ENCODE assay signal across 9 mouse cellular contexts in the genomic region with DNA sequence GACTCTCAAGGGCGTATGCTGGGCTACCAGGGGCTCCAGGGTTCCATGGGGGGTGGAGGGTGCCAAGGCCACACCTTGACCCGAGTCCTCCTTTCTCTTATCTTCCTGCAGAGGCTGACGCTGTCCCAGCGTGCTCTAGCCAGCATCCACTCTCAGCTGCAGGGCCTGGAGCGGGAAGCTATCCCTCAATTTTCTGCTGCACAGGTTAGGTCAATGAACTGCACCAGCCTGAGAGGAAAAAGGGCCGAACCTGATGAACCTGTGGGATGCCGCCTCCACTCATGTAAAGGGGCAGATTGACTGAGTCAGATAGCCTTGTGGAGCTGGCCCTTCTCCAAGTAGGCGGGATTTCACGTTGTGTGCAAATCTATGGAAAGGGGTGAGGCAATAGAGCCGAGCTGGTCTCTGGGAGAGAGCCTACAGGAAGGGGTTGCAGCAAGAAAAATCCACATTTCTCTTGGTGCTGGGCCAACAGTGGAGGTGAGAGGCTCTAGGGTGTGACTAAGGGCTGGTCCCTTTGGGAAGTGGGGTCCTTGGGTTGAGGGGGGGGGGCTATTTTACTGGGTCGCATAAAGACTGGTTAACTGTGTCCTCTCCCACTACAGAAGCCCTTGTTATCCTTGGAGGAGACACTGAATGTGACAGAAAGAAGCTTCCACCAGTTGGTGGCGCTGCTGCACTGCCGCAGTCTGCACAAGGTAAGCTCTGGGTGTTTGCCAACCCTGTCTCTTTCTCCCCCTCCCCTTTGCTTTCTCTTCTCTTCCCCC. TPM values are rescaled to one million over a fixed set of nuclear protein-coding genes. Genes with fewer than 3 reads are reported as not detected.
DNase-seq lines count a peak whose midpoint lies in the region; ATAC-seq and TF ChIP-seq lines count a peak whose summit lies in the region.
"Had no signal": no experiment of that assay in that cellular context is flagged by ENCODE, and none has a peak within 500 bp of the region (broad histone marks: within the 10 kb centered on the region; RNA-seq: fewer than 3 reads in every experiment).

No protein-coding gene starts in this region.

- no peaks in the 10 kb centered on the region for H3K9me3 ChIP-seq in MEL (replicated peaks; ENCODE audit: insufficient read depth, low read length)
- no peaks in the 10 kb centered on the region for H3K9me3 ChIP-seq in forebrain, embryonic 11.5 days (ENCODE audit: control insufficient read depth, low read length)
- H3K9me3 ChIP-seq: limb, embryonic 12.5 days had no signal

- TF ChIP-seq EP300 in MEL (IDR thresholded peaks at IDR 0.05; ENCODE audit: low read depth in 1 of 2, low read length in 2 of 2), result no peak

- peak; percentile 88 to 94 (median 89) for TF ChIP-seq CTCF in MEL (IDR thresholded peaks at IDR 0.05 in 2 of 3, conservative IDR thresholded peaks at IDR 0.05 in 1 of 3; ENCODE audit: control insufficient read depth in 1 of 3, insufficient read depth in 1 of 3, low read depth in 2 of 3, low read length in 3 of 3, poor library complexity in 1 of 3, severe bottlenecking in 1 of 3)

- H3K9ac ChIP-seq in MEL (ENCODE audit: control insufficient read depth, low read depth, low read length, poor library complexity, severe bottlenecking), result no peak overlapping the region
- no peak overlapping the region for H3K9ac ChIP-seq in forebrain, embryonic 11.5 days (ENCODE audit: low read length)
- H3K9ac ChIP-seq: limb, embryonic 12.5 days had no signal

- no peak overlapping the region for H3K4me2 ChIP-seq in forebrain, embryonic 11.5 days (ENCODE audit: low read depth, low read length, severe bottlenecking)
- H3K4me2 ChIP-seq: limb, embryonic 12.5 days had no signal

- no peaks in the 10 kb centered on the region for H3K27me3 ChIP-seq in MEL (ENCODE audit: control insufficient read depth in 1 of 2, insufficient read depth in 2 of 2, low read length in 2 of 2)
- H3K27me3 ChIP-seq in forebrain, embryonic 11.5 days (ENCODE audit: control insufficient read depth, insufficient read depth, low read length), result no peaks in the 10 kb centered on the region
- H3K27me3 ChIP-seq: limb, embryonic 12.5 days had no signal

- no peak overlapping the region for H3K27ac ChIP-seq in MEL (ENCODE audit: control insufficient read depth, low read depth, low read length)
- peak overlapping the region; percentile 41 for H3K27ac ChIP-seq in forebrain, embryonic 11.5 days (ENCODE audit: low read depth, low read length)
- H3K27ac ChIP-seq: limb, embryonic 12.5 days had no signal

- DNase-seq in MEL (ENCODE audit: low read depth, low spot score), result peak; percentile 85
- peak; percentile 79 for DNase-seq in c-Kit-positive CD71-negative TER-119-negative erythroid progenitor cells, embryonic 14.5 days (ENCODE audit: low read depth)
- DNase-seq in forebrain, embryonic 11.5 days (ENCODE audit: low spot score), result peak; percentile 89
- DNase-seq in heart, postnatal 4 days, result peak; percentile 88
- DNase-seq in layer of hippocampus, adult 9-11 months, result peak; percentile 81
- DNase-seq in lung, postnatal 14 days, result peak; percentile 89
- peak; percentile 84 for DNase-seq in right cerebral cortex, adult 18-20 months
- DNase-seq in yolk sac, embryonic 10.5 days (ENCODE audit: low spot score), result peak; percentile 62

- peak; percentile 80 for ATAC-seq in forebrain, embryonic 11.5 days (replicated peaks; ENCODE audit: low FRiP score)

- H3K36me3 ChIP-seq in MEL (ENCODE audit: control insufficient read depth in 1 of 2, insufficient read depth in 2 of 2, low read length in 2 of 2), result peaks cover 0 to 7% of the 10 kb centered on the region in 2 experiments; a peak in 2 of 4 replicates
- peaks cover 9% of the 10 kb centered on the region; the same call in 1 of the 2 replicates for H3K36me3 ChIP-seq in forebrain, embryonic 11.5 days (ENCODE audit: control insufficient read depth, insufficient read depth, low read length)
- H3K36me3 ChIP-seq: limb, embryonic 12.5 days had no signal

- 46% methylated on average over 13 of the region's 13 CpGs for WGBS in forebrain, embryonic 11.5 days

- TF ChIP-seq RAD21 in MEL (IDR thresholded peaks at IDR 0.05; ENCODE audit: low read depth, low read length), result peak; percentile 88

- peaks cover 5% of the 10 kb centered on the region for H3K79me2 ChIP-seq in MEL (ENCODE audit: control insufficient read depth, insufficient read depth, low read length, poor library complexity)

- peaks cover 0 to 13% of the 10 kb centered on the region in 2 experiments; a peak in 1 of 4 replicates for H3K4me1 ChIP-seq in MEL (ENCODE audit: control insufficient read depth in 1 of 2, insufficient read depth in 2 of 2, low read length in 2 of 2)
- H3K4me1 ChIP-seq in forebrain, embryonic 11.5 days (replicated peaks; ENCODE audit: control insufficient read depth, insufficient read depth, low read length), result peaks cover 1% of the 10 kb centered on the region; the same call in 1 of the 2 replicates

- no peak for TF ChIP-seq POLR2A in MEL (IDR thresholded peaks at IDR 0.05; ENCODE audit: control insufficient read depth in 1 of 2, insufficient read depth in 1 of 2, low read depth in 1 of 2, low read length in 2 of 2, poor library complexity in 1 of 2)

- H3K4me3 ChIP-seq in MEL (ENCODE audit: control insufficient read depth in 1 of 2, insufficient read depth in 1 of 2, low read depth in 2 of 2, low read length in 2 of 2), result no peak overlapping the region
- H3K4me3 ChIP-seq in forebrain, embryonic 11.5 days (ENCODE audit: low read depth, low read length), result no peak overlapping the region
- H3K4me3 ChIP-seq: limb, embryonic 12.5 days had no signal

TF ChIP-seq in MEL, 35 proteins besides CTCF, POLR2A, EP300 and RAD21:
- TF ChIP-seq GABPA (IDR thresholded peaks at IDR 0.05; ENCODE audit: low read depth, low read length), result no peak
- TF ChIP-seq CHD1 (IDR thresholded peaks at IDR 0.05; ENCODE audit: low read depth, low read length), result no peak
- no peak for TF ChIP-seq MEF2A (IDR thresholded peaks at IDR 0.05; ENCODE audit: extremely low read depth, insufficient replicate concordance, low read depth, low read length, poor library complexity, severe bottlenecking)
- TF ChIP-seq USF2 (IDR thresholded peaks at IDR 0.05; ENCODE audit: borderline replicate concordance in 1 of 2, insufficient read depth in 1 of 2, low read depth in 1 of 2, low read length in 2 of 2), result no peak
- no peak for TF ChIP-seq ETS1 (IDR thresholded peaks at IDR 0.05; ENCODE audit: low read depth, low read length)
- no peak for TF ChIP-seq TAL1 (IDR thresholded peaks at IDR 0.05; ENCODE audit: low read length)
- 0 out of 2 replicates have a peak, but pooled peaks have one; percentile 8 for TF ChIP-seq BHLHE40 (IDR thresholded peaks at IDR 0.05; ENCODE audit: borderline replicate concordance, low read depth, low read length)
- TF ChIP-seq SMC3 (IDR thresholded peaks at IDR 0.05; ENCODE audit: low read depth, low read length), result peak; percentile 75
- no peak for TF ChIP-seq HCFC1 (IDR thresholded peaks at IDR 0.05; ENCODE audit: low read depth, low read length)
- TF ChIP-seq ZC3H11A (IDR thresholded peaks at IDR 0.05; ENCODE audit: low read depth, low read length), result peak; percentile 69
- TF ChIP-seq POLR2AphosphoS5 (IDR thresholded peaks at IDR 0.05; ENCODE audit: borderline replicate concordance, low read depth, low read length), result no peak
- no peak for TF ChIP-seq ZMIZ1 (IDR thresholded peaks at IDR 0.05; ENCODE audit: low read depth, low read length)
- TF ChIP-seq MYB (IDR thresholded peaks at IDR 0.05; ENCODE audit: low read depth, low read length), result no peak
- TF ChIP-seq NELFE (IDR thresholded peaks at IDR 0.05; ENCODE audit: low read depth, low read length), result no peak
- no peak for TF ChIP-seq NRF1 (IDR thresholded peaks at IDR 0.05; ENCODE audit: insufficient read depth, low read depth, low read length, poor library complexity, severe bottlenecking)
- TF ChIP-seq E2F4 (IDR thresholded peaks at IDR 0.05; ENCODE audit: borderline replicate concordance, low read depth, low read length), result no peak
- TF ChIP-seq SIN3A (IDR thresholded peaks at IDR 0.05; ENCODE audit: low read length), result peak; percentile 42; the same call in 1 of the 2 replicates

RNA-seq across cellular contexts. Expression of gene Leng8, which starts 6.0 kb away (rescaled TPM):
- 28.2 and 29.6 TPM in 2 replicates for total RNA-seq in MEL (2012; rRNA removed)
- 10 to 100 TPM in 1 of 2 experiments, not detected in 1; 89.9 TPM for polyA plus RNA-seq in MEL (2012; ENCODE audit: insufficient read depth in 1 of 2, insufficient read length in 2 of 2, low read depth in 1 of 2, low replicate concordance in 2 of 2, missing spikeins in 1 of 2)
- 77.4 and 77.5 TPM in 2 replicates for polyA plus RNA-seq in forebrain, embryonic 11.5 days (2014; fragmentation: Nextera tagmentation; extraction: Ambion mirVana)
- 10 to 100 TPM; 63.7 to 77.8 TPM for total RNA-seq in heart, postnatal 4 days (2021)

RNA-seq across cellular contexts. Expression of gene Ttyh1, which starts 11.7 kb away (rescaled TPM):
- 0.15 and 0.20 TPM in 2 replicates for total RNA-seq in MEL (2012; rRNA removed)
- under 1 TPM in 1 of 2 experiments, not detected in 1; 0.26 TPM for polyA plus RNA-seq in MEL (2012; ENCODE audit: insufficient read depth in 1 of 2, insufficient read length in 2 of 2, low read depth in 1 of 2, low replicate concordance in 2 of 2, missing spikeins in 1 of 2)
- 87.3 and 96.0 TPM in 2 replicates for polyA plus RNA-seq in forebrain, embryonic 11.5 days (2014; fragmentation: Nextera tagmentation; extraction: Ambion mirVana)
- 1 to 10 TPM; 1.1 to 2.1 TPM for total RNA-seq in heart, postnatal 4 days (2021)

RNA-seq across cellular contexts. Expression of gene Leng9, which starts 19.3 kb away (rescaled TPM):
- 1.0 and 1.5 TPM in 2 replicates for total RNA-seq in MEL (2012; rRNA removed)
- polyA plus RNA-seq in MEL (2012; ENCODE audit: insufficient read depth in 1 of 2, insufficient read length in 2 of 2, low read depth in 1 of 2, low replicate concordance in 2 of 2, missing spikeins in 1 of 2), result 1 to 10 TPM in 1 of 2 experiments, not detected in 1; 1.7 TPM
- polyA plus RNA-seq in forebrain, embryonic 11.5 days (2014; fragmentation: Nextera tagmentation; extraction: Ambion mirVana), result 1.6 and 2.7 TPM in 2 replicates
- 1 to 10 TPM; 2.1 to 3.0 TPM for total RNA-seq in heart, postnatal 4 days (2021)

RNA-seq across cellular contexts. Expression of gene Cdc42ep5, which starts 33.8 kb away (rescaled TPM):
- total RNA-seq in MEL (2012; rRNA removed), result not detected in 2 replicates
- under 1 TPM in 1 of 2 experiments, not detected in 1; 0.24 TPM for polyA plus RNA-seq in MEL (2012; ENCODE audit: insufficient read depth in 1 of 2, insufficient read length in 2 of 2, low read depth in 1 of 2, low replicate concordance in 2 of 2, missing spikeins in 1 of 2)
- polyA plus RNA-seq in forebrain, embryonic 11.5 days (2014; fragmentation: Nextera tagmentation; extraction: Ambion mirVana), result 16.2 and 17.8 TPM in 2 replicates
- 10 to 100 TPM; 13.6 to 14.0 TPM for total RNA-seq in heart, postnatal 4 days (2021)
